Mouse (Mus musculus) C2C12 (cell line): ENCODE results near the gene Ptgs1.

Experiments
- CEBPB ChIP-seq: IDR thresholded peaks from one replicate; pipeline ENCODE4 v1.6.1; 2011; ENCODE audit warnings: low read depth, mild to moderate bottlenecking, control low read depth, moderate library complexity
- CTCF ChIP-seq: IDR thresholded peaks from one replicate; pipeline ENCODE4 v1.5.1; 2011; ENCODE audit not compliant: control insufficient read depth, insufficient read depth, insufficient read length
- FOSL1 ChIP-seq: IDR thresholded peaks from one replicate; pipeline ENCODE4 v1.8.0; 2011; ENCODE audit warnings: mild to moderate bottlenecking, low read length; ENCODE audit not compliant: poor library complexity, insufficient read depth, severe bottlenecking
- MAX ChIP-seq: IDR thresholded peaks from one replicate; pipeline ENCODE4 v1.6.1; 2011; ENCODE audit warnings: mild to moderate bottlenecking, control low read depth
- MYOG ChIP-seq: IDR thresholded peaks from one replicate; pipeline ENCODE4 v1.6.1; 2011; ENCODE audit not compliant: control insufficient read depth, insufficient read length; ENCODE audit errors: extremely low read depth
- USF1 ChIP-seq: IDR thresholded peaks from one replicate; pipeline ENCODE4 v1.6.1; 2011; ENCODE audit warnings: low read depth, mild to moderate bottlenecking, control low read depth, moderate library complexity

DNA sequence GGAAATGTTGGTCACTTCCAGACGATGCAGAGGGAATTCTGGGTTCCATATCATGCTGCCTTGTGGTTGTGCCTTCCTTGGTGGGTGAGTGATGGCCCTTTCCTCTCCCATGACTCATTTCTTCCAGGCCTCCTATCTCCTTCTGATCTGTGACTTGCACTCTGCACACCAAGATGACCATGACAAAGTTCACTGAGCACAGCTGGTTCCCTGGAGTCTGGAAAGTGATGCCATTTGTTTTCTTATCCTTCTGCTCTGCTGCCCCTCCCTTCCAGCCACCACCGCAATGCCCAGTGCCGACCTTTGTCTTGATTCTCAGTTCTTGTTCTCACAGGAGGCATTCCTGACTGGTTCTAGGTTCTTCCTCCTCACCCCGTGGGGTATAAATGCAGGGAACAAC, 29.2 kb downstream of the Ptgs1 start:
- no peak for TF ChIP-seq MYOG
- TF ChIP-seq CTCF, result no peak
- TF ChIP-seq MAX, result no peak
- TF ChIP-seq USF1, result no peak
- peak; percentile 87 for TF ChIP-seq FOSL1
- no peak for TF ChIP-seq CEBPB
